Mouse (Mus musculus): ENCODE measurements around the gene Gm20388. TPM values are rescaled to one million over a fixed set of nuclear protein-coding genes. Genes with fewer than 3 reads are reported as not detected.

Gene Gm20388
- polyA plus RNA-seq, 1 experiment from 2014 or later = not detected

- no peak overlapping the region for H3K4me2 ChIP-seq
- peaks cover 32% of the 10 kb centered on the region for H3K4me1 ChIP-seq
- no peak overlapping the region for H3K9ac ChIP-seq
- peaks cover 100% of the 10 kb centered on the region for H3K36me3 ChIP-seq
- ATAC-seq = 0 out of 2 replicates have a peak, but pooled peaks have one; percentile 8
- no peaks in the 10 kb centered on the region for H3K9me3 ChIP-seq (replicated peaks)
- H3K4me3 ChIP-seq = no peak overlapping the region
- H3K27me3 ChIP-seq (replicated peaks) = no peaks in the 10 kb centered on the region
- 63% methylated on average over 13 of the region's 13 CpGs for WGBS (ENCODE audit: insufficient replicate concordance)
- H3K27ac ChIP-seq = peak overlapping the region; percentile 27
Measured at GRCm38 (mm10) chr8:120569939-120570715, 659.5 kb downstream of the Gm20388 start.

GRCm38 (mm10) chr8:120571561-120571960, 660.9 kb downstream of the Gm20388 start:
- no peaks in the 10 kb centered on the region for H3K27me3 ChIP-seq (replicated peaks)
- no peak overlapping the region for H3K27ac ChIP-seq
- no peak overlapping the region for H3K9ac ChIP-seq
- no peak overlapping the region for H3K4me2 ChIP-seq
- H3K36me3 ChIP-seq = peaks cover 100% of the 10 kb centered on the region
- no peaks in the 10 kb centered on the region for H3K9me3 ChIP-seq (replicated peaks)
- peaks cover 35% of the 10 kb centered on the region for H3K4me1 ChIP-seq
- H3K4me3 ChIP-seq = no peak overlapping the region
- WGBS (ENCODE audit: insufficient replicate concordance) = 88% methylated on average over 8 of the region's 8 CpGs
- ATAC-seq = no peak

GRCm38 (mm10) chr8:120572534-120572933, 661.9 kb downstream of the Gm20388 start:
- peaks cover 35% of the 10 kb centered on the region for H3K4me1 ChIP-seq
- H3K36me3 ChIP-seq = peaks cover 100% of the 10 kb centered on the region
- H3K9ac ChIP-seq = no peak overlapping the region
- H3K4me3 ChIP-seq = no peak overlapping the region
- H3K4me2 ChIP-seq = no peak overlapping the region
- ATAC-seq = no peak
- H3K27ac ChIP-seq = no peak overlapping the region
- 82% methylated on average over 21 of the region's 21 CpGs for WGBS (ENCODE audit: insufficient replicate concordance)
- H3K9me3 ChIP-seq (replicated peaks) = no peaks in the 10 kb centered on the region
- no peaks in the 10 kb centered on the region for H3K27me3 ChIP-seq (replicated peaks)

DNA sequence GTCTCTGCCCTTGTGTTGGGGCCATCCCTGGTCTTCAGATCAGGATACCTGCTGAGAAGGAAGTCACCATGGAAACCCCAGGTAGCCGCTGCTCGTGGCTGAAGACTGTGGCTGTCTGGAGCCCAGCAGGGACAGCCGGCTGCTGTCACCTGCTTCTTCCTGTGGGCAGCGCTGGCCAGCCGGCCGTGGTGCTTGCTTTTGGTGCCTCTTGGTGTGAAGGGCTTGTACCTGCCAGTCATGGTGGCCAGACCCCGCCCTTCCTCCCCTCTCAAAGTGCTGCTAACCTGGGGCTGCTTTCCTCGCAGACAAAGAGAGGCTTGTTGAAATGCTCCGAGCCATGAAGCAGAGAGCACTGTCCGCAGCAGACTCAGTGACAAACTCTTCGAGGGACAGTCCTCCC, 663.2 kb downstream of the Gm20388 start:
- peaks cover 34% of the 10 kb centered on the region for H3K4me1 ChIP-seq
- peaks cover 100% of the 10 kb centered on the region for H3K36me3 ChIP-seq
- H3K9me3 ChIP-seq (replicated peaks) = no peaks in the 10 kb centered on the region
- ATAC-seq = no peak
- H3K9ac ChIP-seq = no peak overlapping the region
- no peak overlapping the region for H3K4me3 ChIP-seq
- H3K27me3 ChIP-seq (replicated peaks) = no peaks in the 10 kb centered on the region
- no peak overlapping the region for H3K27ac ChIP-seq
- WGBS (ENCODE audit: insufficient replicate concordance) = 85% methylated on average over 11 of the region's 11 CpGs
- no peak overlapping the region for H3K4me2 ChIP-seq

DNA sequence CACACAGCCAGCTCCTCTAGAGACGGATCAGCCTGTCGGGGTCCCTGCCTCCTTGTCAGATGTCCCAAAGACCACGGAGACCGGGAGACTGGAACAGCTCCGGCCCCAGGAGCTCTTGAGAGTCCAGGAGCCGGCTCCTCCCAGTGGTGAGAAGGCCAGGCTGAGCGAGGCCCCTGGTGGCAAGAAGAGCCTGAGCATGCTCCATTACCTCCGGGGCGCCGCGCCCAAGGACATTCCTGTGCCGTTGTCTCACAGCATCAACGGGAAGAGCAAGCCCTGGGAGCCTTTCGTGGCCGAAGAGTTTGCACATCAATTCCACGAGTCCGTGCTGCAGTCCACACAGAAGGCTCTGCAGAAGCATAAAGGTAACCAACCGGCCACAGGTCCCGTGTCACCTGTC, 664.3 kb downstream of the Gm20388 start:
- Histone ChIP-seq H3K9me3 (replicated peaks) (no peaks in the 10 kb centered on the region), H3K4me1 (peaks cover 23% of the 10 kb centered on the region), H3K4me2 (no peak overlapping the region), H3K4me3 (no peak overlapping the region), H3K36me3 (peaks cover 100% of the 10 kb centered on the region), H3K27ac (peak overlapping the region; percentile 31; the same call in 1 of the 2 replicates), H3K9ac (no peak overlapping the region), H3K27me3 (replicated peaks) (no peaks in the 10 kb centered on the region)
- 83% methylated on average over 19 of the region's 19 CpGs for WGBS (ENCODE audit: insufficient replicate concordance)
- no peak for ATAC-seq

GRCm38 (mm10) chr8:120575801-120576200, 665.2 kb downstream of the Gm20388 start:
- no peak overlapping the region for H3K4me2 ChIP-seq
- H3K27ac ChIP-seq = peak overlapping the region; percentile 31; the same call in 1 of the 2 replicates
- peaks cover 15% of the 10 kb centered on the region; the same call in 1 of the 2 replicates for H3K4me1 ChIP-seq
- no peak overlapping the region for H3K4me3 ChIP-seq
- no peak overlapping the region for H3K9ac ChIP-seq
- H3K27me3 ChIP-seq (replicated peaks) = no peaks in the 10 kb centered on the region
- H3K9me3 ChIP-seq (replicated peaks) = no peaks in the 10 kb centered on the region
- no peak for ATAC-seq
- 81% methylated on average over 9 of the region's 9 CpGs for WGBS (ENCODE audit: insufficient replicate concordance)
- H3K36me3 ChIP-seq = peaks cover 100% of the 10 kb centered on the region

GRCm38 (mm10) chr8:120577821-120578220, 667.2 kb downstream of the Gm20388 start:
- 93% methylated on average over 17 of the region's 17 CpGs for WGBS (ENCODE audit: insufficient replicate concordance)
- no peak overlapping the region for H3K27ac ChIP-seq
- H3K4me2 ChIP-seq = no peak overlapping the region
- H3K27me3 ChIP-seq (replicated peaks) = no peaks in the 10 kb centered on the region
- no peak overlapping the region for H3K4me3 ChIP-seq
- no peaks in the 10 kb centered on the region for H3K9me3 ChIP-seq (replicated peaks)
- H3K4me1 ChIP-seq = peaks cover 15% of the 10 kb centered on the region; the same call in 1 of the 2 replicates
- H3K36me3 ChIP-seq = peaks cover 100% of the 10 kb centered on the region
- no peak overlapping the region for H3K9ac ChIP-seq
- ATAC-seq = no peak

GRCm38 (mm10) chr8:120580336-120581000, 669.8 kb downstream of the Gm20388 start:
- H3K4me2 ChIP-seq = no peak overlapping the region
- no peak overlapping the region for H3K27ac ChIP-seq
- H3K27me3 ChIP-seq (replicated peaks) = no peaks in the 10 kb centered on the region
- WGBS (ENCODE audit: insufficient replicate concordance) = 80% methylated on average over 8 of the region's 8 CpGs
- peaks cover 94% of the 10 kb centered on the region for H3K36me3 ChIP-seq
- H3K4me1 ChIP-seq = peaks cover 15% of the 10 kb centered on the region; the same call in 1 of the 2 replicates
- H3K9ac ChIP-seq = no peak overlapping the region
- no peaks in the 10 kb centered on the region for H3K9me3 ChIP-seq (replicated peaks)
- ATAC-seq = 0 out of 2 replicates have a peak, but pooled peaks have one; percentile 14
- H3K4me3 ChIP-seq = no peak overlapping the region

GRCm38 (mm10) chr8:120581329-120581728, 670.7 kb downstream of the Gm20388 start:
- Histone ChIP-seq H3K27me3 (replicated peaks) (no peaks in the 10 kb centered on the region), H3K9me3 (replicated peaks) (no peaks in the 10 kb centered on the region), H3K4me3 (no peak overlapping the region), H3K4me1 (peaks cover 8% of the 10 kb centered on the region), H3K36me3 (peaks cover 93% of the 10 kb centered on the region), H3K9ac (no peak overlapping the region), H3K27ac (no peak overlapping the region), H3K4me2 (no peak overlapping the region)
- 84% methylated on average over 12 of the region's 12 CpGs for WGBS (ENCODE audit: insufficient replicate concordance)
- ATAC-seq = no peak

GRCm38 (mm10) chr8:120581811-120582210, 671.2 kb downstream of the Gm20388 start:
- WGBS (ENCODE audit: insufficient replicate concordance) = 89% methylated on average over 8 of the region's 8 CpGs
- H3K4me3 ChIP-seq = no peak overlapping the region
- H3K9me3 ChIP-seq (replicated peaks) = no peaks in the 10 kb centered on the region
- H3K36me3 ChIP-seq = peaks cover 93% of the 10 kb centered on the region
- no peaks in the 10 kb centered on the region for H3K27me3 ChIP-seq (replicated peaks)
- no peak overlapping the region for H3K4me2 ChIP-seq
- no peak overlapping the region for H3K27ac ChIP-seq
- no peak for ATAC-seq
- H3K9ac ChIP-seq = no peak overlapping the region
- peaks cover 12% of the 10 kb centered on the region for H3K4me1 ChIP-seq

DNA sequence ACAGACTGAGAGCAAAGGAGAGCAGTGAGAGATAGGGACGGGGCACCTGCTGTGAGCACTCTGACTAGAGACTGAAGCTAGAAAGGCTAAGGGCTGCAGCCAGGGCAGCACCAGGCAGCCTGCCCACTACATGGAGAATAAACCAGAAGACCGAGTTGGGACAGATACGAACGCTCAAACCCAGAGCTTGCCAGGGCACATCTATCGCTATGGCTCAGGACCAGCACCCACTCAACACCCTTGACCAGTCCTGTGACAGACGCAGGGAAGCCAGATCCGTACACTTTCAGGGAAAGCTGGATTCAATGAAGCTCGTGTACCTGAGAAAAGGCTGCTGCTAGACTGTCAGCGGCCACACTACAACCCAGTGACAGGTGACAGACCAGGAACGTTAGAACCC, 674.9 kb downstream of the Gm20388 start:
- Histone ChIP-seq H3K9me3 (replicated peaks) (no peaks in the 10 kb centered on the region), H3K4me3 (no peak overlapping the region), H3K4me2 (no peak overlapping the region), H3K36me3 (peaks cover 66% of the 10 kb centered on the region), H3K27me3 (replicated peaks) (no peaks in the 10 kb centered on the region), H3K27ac (no peak overlapping the region), H3K9ac (no peak overlapping the region), H3K4me1 (peaks cover 41% of the 10 kb centered on the region)
- no peak for ATAC-seq
- WGBS (ENCODE audit: insufficient replicate concordance) = 85% methylated on average over 10 of the region's 10 CpGs

Data from liver, embryonic 12.5 days (tissue).